8 mouse cellular contexts compared by ENCODE assay signal in genomic region chr17:47873341-47873791, GRCm38 (mm10). TPM values are rescaled to one million over a fixed set of nuclear protein-coding genes. Genes with fewer than 3 reads are reported as not detected.
DNase-seq lines count a peak whose midpoint lies in the region; ATAC-seq and TF ChIP-seq lines count a peak whose summit lies in the region.

No protein-coding gene starts in this region.

- H3K4me1 ChIP-seq in bone marrow, adult 2 months (ENCODE audit: control insufficient read depth, insufficient read depth, low read length) = peaks cover 2% of the 10 kb centered on the region; the same call in 1 of the 2 replicates
- peaks cover 21% of the 10 kb centered on the region for H3K4me1 ChIP-seq in heart, embryonic 12.5 days (replicated peaks)
- peaks cover 18% of the 10 kb centered on the region for H3K4me1 ChIP-seq in kidney, embryonic 16.5 days (ENCODE audit: insufficient read depth, low read length)

- no peak overlapping the region for H3K9ac ChIP-seq in heart, embryonic 12.5 days
- H3K9ac ChIP-seq in kidney, embryonic 16.5 days (replicated peaks; ENCODE audit: low read length) = no peak overlapping the region

- H3K4me2 ChIP-seq in heart, embryonic 12.5 days = peak overlapping the region; percentile 48; the same call in 1 of the 2 replicates
- peak overlapping the region; percentile 23; the same call in 1 of the 2 replicates for H3K4me2 ChIP-seq in kidney, embryonic 16.5 days (replicated peaks; ENCODE audit: low read depth, low read length)

- peak overlapping the region; percentile 55 for H3K4me3 ChIP-seq in bone marrow, adult 2 months (replicated peaks; ENCODE audit: control insufficient read depth, low read depth, low read length)
- H3K4me3 ChIP-seq in heart, embryonic 12.5 days = no peak overlapping the region
- no peak overlapping the region for H3K4me3 ChIP-seq in kidney, embryonic 16.5 days (ENCODE audit: low read length)

- TF ChIP-seq POLR2A in bone marrow, adult 2 months (IDR thresholded peaks at IDR 0.05; ENCODE audit: borderline replicate concordance, control insufficient read depth, low read depth, low read length) = no peak

- DNase-seq in A20 (ENCODE audit: low read depth, low spot score) (peak; percentile 89), liver (peak; percentile 75)
- peak; percentile 74 to 81 for DNase-seq in monocyte, adult 2 months (ENCODE audit: low read depth in 1 of 2, low spot score in 2 of 2)
- peak; percentile 80 to 90 for DNase-seq in spleen, postnatal 4 days (ENCODE audit: low spot score in 2 of 2)

- H3K9me3 ChIP-seq in heart, embryonic 12.5 days (replicated peaks) = no peaks in the 10 kb centered on the region
- no peaks in the 10 kb centered on the region for H3K9me3 ChIP-seq in kidney, embryonic 16.5 days (ENCODE audit: low read length)

- ATAC-seq in erythroblast, adult 5-6 weeks (replicated peaks; ENCODE audit: low FRiP score, poor library complexity, severe bottlenecking) = peak; percentile 83
- peak; percentile 37 for ATAC-seq in heart, embryonic 12.5 days (ENCODE audit: insufficient number of reproducible peaks, low FRiP score)
- peak; percentile 43; the same call in 1 of the 2 replicates for ATAC-seq in kidney, embryonic 16.5 days (ENCODE audit: low FRiP score, low TSS enrichment)

- 2% methylated on average over 9 of the region's 9 CpGs for WGBS in bone marrow, adult 2 months
- 6% methylated on average over 9 of the region's 9 CpGs for WGBS in heart, embryonic 12.5 days
- WGBS in kidney, embryonic 16.5 days = 16% methylated on average over 9 of the region's 9 CpGs

- peaks cover 77% of the 10 kb centered on the region for H3K36me3 ChIP-seq in heart, embryonic 12.5 days
- H3K36me3 ChIP-seq in kidney, embryonic 16.5 days (ENCODE audit: insufficient read depth, low read length) = peaks cover 46% of the 10 kb centered on the region

- no peaks in the 10 kb centered on the region for H3K27me3 ChIP-seq in heart, embryonic 12.5 days (replicated peaks)
- no peaks in the 10 kb centered on the region for H3K27me3 ChIP-seq in kidney, embryonic 16.5 days (ENCODE audit: insufficient read depth, low read length)

- H3K27ac ChIP-seq in bone marrow, adult 2 months (ENCODE audit: control insufficient read depth, insufficient read depth, low read depth, low read length, poor library complexity) = no peak overlapping the region
- no peak overlapping the region for H3K27ac ChIP-seq in heart, embryonic 12.5 days (ENCODE audit: poor library complexity, severe bottlenecking)
- H3K27ac ChIP-seq in kidney, embryonic 16.5 days (ENCODE audit: low read length) = no peak overlapping the region; the same call in 1 of the 2 replicates

- TF ChIP-seq CTCF in bone marrow, adult 2 months (IDR thresholded peaks at IDR 0.05; ENCODE audit: control insufficient read depth, insufficient read depth, low read length) = peak; percentile 79

RNA-seq across cellular contexts. Expression of gene Mdfi, which starts 38.9 kb away (rescaled TPM):
- polyA plus RNA-seq in bone marrow, adult 2 months (2011; ENCODE audit: insufficient read depth, insufficient read length, low replicate concordance, missing spikeins) = 4.2 and 4.8 TPM in 2 replicates
- total RNA-seq in erythroblast, adult 5-6 weeks (2015; ENCODE audit: low replicate concordance) = not detected in 2 replicates
- total RNA-seq in erythroblast, adult 5-6 weeks (2017; ENCODE audit: low replicate concordance) = not detected in 2 replicates
- polyA plus RNA-seq in heart, embryonic 12.5 days (2016; fragmentation: Nextera tagmentation; extraction: Ambion mirVana) = 11.1 and 11.2 TPM in 2 replicates
- polyA plus RNA-seq in kidney, embryonic 16.5 days (2015; fragmentation: Nextera tagmentation; extraction: Ambion mirVana) = 13.9 and 14.0 TPM in 2 replicates

RNA-seq across cellular contexts. Expression of gene Foxp4, which starts 51.1 kb away (rescaled TPM):
- polyA plus RNA-seq in bone marrow, adult 2 months (2011; ENCODE audit: insufficient read depth, insufficient read length, low replicate concordance, missing spikeins) = 10.2 and 14.6 TPM in 2 replicates
- 1.2 and 4.0 TPM in 2 replicates for total RNA-seq in erythroblast, adult 5-6 weeks (2015; ENCODE audit: low replicate concordance)
- 0.51 and 0.70 TPM in 2 replicates for total RNA-seq in erythroblast, adult 5-6 weeks (2017; ENCODE audit: low replicate concordance)
- 20.7 and 22.5 TPM in 2 replicates for polyA plus RNA-seq in heart, embryonic 12.5 days (2016; fragmentation: Nextera tagmentation; extraction: Ambion mirVana)
- polyA plus RNA-seq in kidney, embryonic 16.5 days (2015; fragmentation: Nextera tagmentation; extraction: Ambion mirVana) = 8.3 and 11.6 TPM in 2 replicates
